ENCODE assay signal across 1 mouse cellular context in the genomic region with DNA sequence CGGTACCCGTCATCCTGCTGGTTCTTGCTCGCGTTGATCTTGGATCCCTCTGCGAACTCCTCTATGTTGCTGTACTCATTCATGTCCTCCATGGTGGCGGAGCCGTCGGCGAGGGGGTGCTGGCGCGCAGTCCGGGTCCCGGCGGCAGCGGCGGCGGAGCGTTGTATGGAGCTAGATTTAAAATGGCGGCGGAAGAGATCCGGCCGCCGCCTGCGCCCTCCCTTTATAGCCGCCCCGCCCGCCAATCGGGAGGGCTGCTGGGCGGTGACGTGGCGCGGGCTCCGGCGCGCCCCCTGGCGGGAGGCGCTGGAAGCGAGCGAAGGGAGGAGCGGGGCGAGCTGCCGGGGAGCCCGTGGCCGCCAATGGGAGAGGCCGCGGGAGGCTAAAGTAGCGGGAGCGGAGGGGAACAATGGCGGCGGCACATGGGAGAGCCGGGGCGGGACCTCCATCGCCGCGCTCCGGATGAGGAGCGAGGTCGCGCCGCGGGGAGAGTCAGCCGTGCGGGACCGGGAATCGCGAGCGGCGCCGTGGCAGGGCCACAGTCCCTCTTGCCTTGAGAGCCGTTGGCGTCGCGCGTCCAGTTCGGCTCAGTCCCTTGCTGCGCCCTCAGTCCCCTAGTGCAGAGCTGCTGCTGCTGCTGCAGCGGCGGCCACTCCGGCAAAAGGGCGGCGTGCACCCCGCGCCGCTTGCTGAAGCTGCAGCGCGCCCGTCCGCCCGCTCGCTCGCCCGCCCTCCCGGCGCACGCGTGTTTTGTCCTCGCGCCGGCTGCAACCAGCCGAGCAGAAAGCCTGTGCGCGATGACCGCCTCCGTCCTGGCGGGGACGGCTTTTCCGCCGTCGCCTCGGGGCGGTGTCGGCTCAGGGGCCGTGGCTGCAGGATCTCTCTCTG.
TF ChIP-seq lines count a peak whose summit lies in the region.

No protein-coding gene starts in this region.

TF ChIP-seq in CH12.LX, 34 proteins besides CTCF, POLR2A, EP300 and RAD21:
- TF ChIP-seq NRF1 (IDR thresholded peaks at IDR 0.05; ENCODE audit: low read depth, low read length): no peak
- TF ChIP-seq ZNF384 (IDR thresholded peaks at IDR 0.05; ENCODE audit: low read depth, low read length): no peak
- peak; percentile 84 for TF ChIP-seq UBTF (IDR thresholded peaks at IDR 0.05; ENCODE audit: low read depth, low read length)
- TF ChIP-seq TBP (conservative IDR thresholded peaks at IDR 0.05; ENCODE audit: low read depth, low read length): peak; percentile 84
TF ChIP-seq in CH12.LX: peak in this region for 2.
